Mouse (Mus musculus): ENCODE results near the gene Stx1b. TPM values are rescaled to one million over a fixed set of nuclear protein-coding genes. Genes with fewer than 3 reads are reported as not detected.
"Not testable (repeated sequence)": the region's sequence is repeated elsewhere in the genome, so short reads cannot be mapped to it uniquely, and the experiment has no call there.

Gene Stx1b
- 100 to 1,000 TPM; 437 to 445 TPM for total RNA-seq (2021)

- intact Hi-C loops (cut with DNase I): loop anchor here (1.0 to 5.0 kb wide), 3 partner anchors 17 to 53 kb away; partner anchors contain the start of genes Zfp646 and Zfp668
Observed at GRCm38 (mm10) chr7:127824176-127824871, at the start of gene Stx1b, which contains the start of gene Stx4a. Gene Stx1b, minus strand, starts transcription at chr7:127824549. Gene Stx4a, plus strand, starts transcription at chr7:127824294.

GRCm38 (mm10) chr7:127870136-127870821 is 45.9 kb upstream of the Stx1b start:
- intact Hi-C loops (cut with DNase I): no loop called here
- no peak for DNase-seq (ENCODE audit: low spot score in 2 of 2)

More at GRCm38 (mm10) chr7:127824176-127824871, at the start of gene Stx1b, which contains the start of gene Stx4a:
- DNase-seq (ENCODE audit: low spot score in 2 of 2): peak; percentile 62 to 67

- intact Hi-C loops (cut with DNase I): no loop called here
- DNase-seq (ENCODE audit: low spot score in 2 of 2): peak; percentile 24 to 81
Observed at GRCm38 (mm10) chr7:127869149-127869810, 44.9 kb upstream of the Stx1b start.

- DNase-seq (ENCODE audit: low spot score in 2 of 2): no peak
- intact Hi-C loops (cut with DNase I): no loop called here
Observed at GRCm38 (mm10) chr7:127867641-127868040, 43.3 kb upstream of the Stx1b start.

GRCm38 (mm10) chr7:127866434-127866833 is 42.1 kb upstream of the Stx1b start:
- DNase-seq (ENCODE audit: low spot score in 2 of 2): no peak
- intact Hi-C loops (cut with DNase I): no loop called here

GRCm38 (mm10) chr7:127858258-127858657 is 33.9 kb upstream of the Stx1b start:
- intact Hi-C loops (cut with DNase I): no loop called here
- no peak for DNase-seq (ENCODE audit: low spot score in 2 of 2)

GRCm38 (mm10) chr7:127850906-127851305 is 26.6 kb upstream of the Stx1b start:
- DNase-seq (ENCODE audit: low spot score in 2 of 2): no peak
- intact Hi-C loops (cut with DNase I): no loop called here

GRCm38 (mm10) chr7:127849973-127850875 is 25.9 kb upstream of the Stx1b start:
- intact Hi-C loops (cut with DNase I): no loop called here
- DNase-seq (ENCODE audit: low spot score in 2 of 2): no peak

- intact Hi-C loops (cut with DNase I): no loop called here
- peak; percentile 76 to 91 for DNase-seq (ENCODE audit: low spot score in 2 of 2)
Observed at GRCm38 (mm10) chr7:127842001-127842718, 17.8 kb upstream of the Stx1b start.

GRCm38 (mm10) chr7:127841340-127842000 is 17.1 kb upstream of the Stx1b start:
- intact Hi-C loops (cut with DNase I): loop anchor here (1.0 kb wide), 4 partner anchors 17 to 64 kb away; partner anchors contain the start of genes Stx1b, Stx4a, Zfp646 and Zfp668
- peak; percentile 95 to 99 for DNase-seq (ENCODE audit: low spot score in 2 of 2)

GRCm38 (mm10) chr7:127840886-127841285 is 16.5 kb upstream of the Stx1b start:
- intact Hi-C loops (cut with DNase I): loop anchor here (1.0 kb wide), 4 partner anchors 17 to 64 kb away; partner anchors contain the start of genes Stx1b, Stx4a, Zfp646 and Zfp668
- peak in 1 of 2 experiments; percentile 89 for DNase-seq (ENCODE audit: low spot score in 2 of 2)

- DNase-seq (ENCODE audit: low spot score in 2 of 2); intact Hi-C loops (cut with DNase I): not testable (repeated sequence)
Observed at GRCm38 (mm10) chr7:127840031-127840430, 15.7 kb upstream of the Stx1b start.

GRCm38 (mm10) chr7:127837878-127838277 is 13.5 kb upstream of the Stx1b start:
- DNase-seq (ENCODE audit: low spot score in 2 of 2); intact Hi-C loops (cut with DNase I): not testable (repeated sequence)

GRCm38 (mm10) chr7:127837473-127837872 is 13.1 kb upstream of the Stx1b start:
- intact Hi-C loops (cut with DNase I): no loop called here
- no peak for DNase-seq (ENCODE audit: low spot score in 2 of 2)

- no peak for DNase-seq (ENCODE audit: low spot score in 2 of 2)
- intact Hi-C loops (cut with DNase I): no loop called here
Observed at GRCm38 (mm10) chr7:127835550-127835949, 11.2 kb upstream of the Stx1b start.

GRCm38 (mm10) chr7:127823236-127824171 is 845 bp downstream of the Stx1b start:
- intact Hi-C loops (cut with DNase I): loop anchor here (1.0 to 5.0 kb wide), 3 partner anchors 18 to 54 kb away; partner anchors contain the start of genes Zfp646 and Zfp668
- peak in 1 of 2 experiments; percentile 57 for DNase-seq (ENCODE audit: low spot score in 2 of 2)

GRCm38 (mm10) chr7:127822494-127822893 is 1.9 kb downstream of the Stx1b start:
- intact Hi-C loops (cut with DNase I): loop anchor here (5.0 kb wide), 1 partner anchor 55 kb away; the partner anchor contains the start of genes Zfp646 and Zfp668

More at GRCm38 (mm10) chr7:127822494-127822893, 1.9 kb downstream of the Stx1b start:
- no peak for DNase-seq (ENCODE audit: low spot score in 2 of 2)

Measured in left cerebral cortex, postnatal 25 days (tissue).